Mouse (Mus musculus) liver, embryonic 18 days (tissue): ENCODE measurements around the gene Gab3. TPM values are rescaled to one million over a fixed set of nuclear protein-coding genes. Genes with fewer than 3 reads are reported as not detected.

ENCODE experiments used
- polyA plus RNA-seq: library from polyadenylated mRNA; depleted of rRNA; stranded (reverse); fragments of >200 nt; gene quantifications from 2 replicates; pipeline ENCODE4 v1.2.3, GENCODE M21; 2012; rRNA removed

Gene Gab3
- polyA plus RNA-seq, result 0.74 and 0.84 TPM in 2 replicates

DNA sequence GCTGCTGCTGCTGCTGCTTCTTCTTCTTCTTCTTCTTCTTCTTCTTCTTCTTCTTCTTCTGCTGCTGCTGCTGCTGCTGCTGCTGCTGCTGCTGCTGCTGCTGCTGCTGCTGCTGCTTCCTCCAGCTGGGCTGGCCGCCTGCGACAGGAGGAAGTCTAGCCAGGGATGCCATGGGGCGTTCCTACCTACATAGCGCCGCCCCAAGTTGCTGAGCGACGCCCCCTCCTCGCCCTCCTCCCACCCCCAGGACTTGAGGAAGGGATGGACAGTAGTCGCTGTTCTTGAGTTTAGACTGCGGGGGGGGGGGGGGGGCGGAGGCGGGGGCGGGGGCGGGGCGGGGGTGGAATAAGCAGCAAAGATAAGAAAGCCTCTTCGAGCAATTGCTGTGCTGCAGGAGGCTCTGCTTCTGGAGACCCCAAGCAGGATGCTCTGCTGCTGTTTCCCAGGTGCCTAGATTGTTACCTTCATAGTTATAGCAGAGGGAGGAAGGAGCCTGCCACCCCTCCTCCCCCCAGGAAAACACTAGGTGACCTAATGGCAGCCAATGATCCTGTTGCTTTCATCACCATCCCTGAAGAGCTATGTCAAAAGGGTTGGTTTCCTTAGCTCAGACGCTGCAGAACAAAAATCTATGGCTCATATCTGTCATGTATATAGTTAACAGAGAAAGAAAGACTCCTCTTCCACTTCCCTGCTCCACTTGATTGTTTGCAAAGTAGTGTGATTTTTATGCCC, at the start of gene Gab3:
Gene Gab3, minus strand, starts transcription at position 685 of the 735 bp plus-strand sequence.

DNA sequence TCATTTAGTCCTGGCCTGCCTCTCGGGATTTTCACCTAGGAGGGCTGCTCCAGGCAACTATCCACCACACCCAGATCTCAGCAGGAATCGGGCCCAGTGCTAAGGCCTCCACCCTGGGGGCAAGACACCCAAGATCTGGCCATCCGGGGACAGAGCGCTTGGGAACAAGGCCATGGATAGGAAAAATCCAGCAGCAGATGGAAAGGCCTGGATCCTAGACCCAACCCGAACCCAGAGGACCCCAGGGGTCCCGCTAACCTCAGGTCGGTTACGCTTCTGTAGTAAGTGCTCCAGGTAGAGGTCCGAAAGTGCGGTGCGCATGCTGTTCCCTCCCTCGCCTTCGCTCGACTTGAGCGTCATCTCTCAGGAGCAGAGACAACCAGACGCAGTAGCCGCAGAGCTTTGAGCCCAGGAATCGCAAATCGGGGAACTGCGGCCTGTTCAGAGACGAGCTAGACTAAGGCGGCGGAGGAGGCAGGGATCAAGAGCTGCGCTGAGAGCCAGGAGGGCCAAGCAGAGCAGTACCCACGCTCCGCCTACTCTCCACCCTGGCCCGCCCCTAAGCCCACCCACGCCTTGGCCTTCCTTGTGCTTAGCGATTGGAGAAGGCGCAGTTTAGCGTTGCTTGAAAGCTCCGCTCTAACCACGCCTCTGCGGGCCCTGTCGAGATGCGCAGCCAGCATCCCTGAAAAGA, 45.4 kb upstream of the Gab3 start, which contains the start of gene Mpp1:
Gene Mpp1, minus strand, starts transcription at position 550 of the 694 bp plus-strand sequence.

DNA sequence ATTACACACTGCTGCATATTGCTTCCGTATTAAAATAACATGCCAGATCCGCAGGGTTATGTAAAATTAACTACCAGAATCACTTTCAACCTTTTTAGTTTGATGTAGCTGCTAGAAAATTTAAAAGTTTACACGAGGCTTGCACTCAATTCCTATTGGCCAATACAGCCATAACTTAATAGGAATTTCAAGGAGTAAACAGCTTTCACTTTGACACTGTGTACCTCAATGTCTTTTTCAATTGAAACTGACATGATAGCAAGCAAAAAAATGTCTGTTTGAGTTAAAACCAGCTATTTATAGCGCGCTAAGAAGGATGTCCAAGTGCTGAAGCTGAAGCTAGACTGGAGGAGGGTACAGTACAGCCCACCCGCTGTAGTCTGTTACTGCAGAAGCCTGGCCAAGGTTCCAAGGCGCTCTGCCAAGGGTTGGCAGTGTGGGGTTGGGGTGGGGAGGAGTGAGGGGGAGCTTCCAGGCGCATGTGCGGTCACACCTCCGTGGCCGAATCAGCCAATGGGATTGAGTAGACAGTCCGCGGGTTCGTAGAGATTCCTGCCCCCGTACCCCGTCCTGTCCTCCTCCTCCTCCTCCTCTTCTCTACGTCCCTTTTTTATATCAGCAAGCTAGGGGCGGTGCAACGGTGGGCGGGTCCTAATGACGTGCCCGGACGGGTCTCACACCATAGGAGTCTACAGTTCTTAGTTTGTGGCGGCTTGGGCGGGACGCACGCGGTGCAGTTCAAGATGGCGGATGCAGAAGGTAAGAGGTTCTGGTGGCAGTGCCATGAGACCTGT, 10.3 kb upstream of the Gab3 start, which contains the start of gene Dkc1:
Gene Dkc1, plus strand, starts transcription at position 486 of the 794 bp plus-strand sequence.

Other genes starting within 250 kb of the Gab3 start
- gene Gm5936, start 248.3 kb downstream of the Gab3 start, polyA plus RNA-seq, result 0.02 TPM in 1 of 2 replicates, not detected in the other
- gene Dkc1, start 10.4 kb upstream of the Gab3 start, polyA plus RNA-seq, result 25.9 and 28.6 TPM in 2 replicates
- 62.5 and 66.6 TPM in 2 replicates for gene Mpp1, start 45.6 kb upstream of the Gab3 start, polyA plus RNA-seq
- 0.07 and 0.08 TPM in 2 replicates for gene Smim9, start 78.3 kb upstream of the Gab3 start, polyA plus RNA-seq